18 mouse cellular contexts compared by ENCODE assay signal in genomic region chr10:95180900-95181299, GRCm38 (mm10).
DNase-seq lines count a peak whose midpoint lies in the region; ATAC-seq lines count a peak whose summit lies in the region.
"Had no signal": no experiment of that assay in that cellular context is flagged by ENCODE, and none has a peak within 500 bp of the region (broad histone marks: within the 10 kb centered on the region; RNA-seq: fewer than 3 reads in every experiment).

No protein-coding gene starts in this region.

- H3K4me3 ChIP-seq in heart, embryonic 10.5 days: no peak overlapping the region
- H3K4me3 ChIP-seq in intestine, embryonic 15.5 days (replicated peaks): no peak overlapping the region
- H3K4me3 ChIP-seq: forebrain, embryonic 13.5 days; heart, adult 2 months; heart, embryonic 13.5 days; limb, embryonic 12.5 days; midbrain, embryonic 13.5 days had no signal

- DNase-seq in 416B (ENCODE audit: low read depth): peak; percentile 77
- DNase-seq in frontal cortex, adult 2 months (ENCODE audit: extremely low spot score in 1 of 2, low spot score in 1 of 2): no peak
- no peak for DNase-seq in heart, embryonic 10.5 days (ENCODE audit: low spot score)
- DNase-seq in lung, adult 18-20 months: no peak
- DNase-seq: heart, adult 2 months; kidney, adult 9 months; kidney, postnatal 25 days; thymus, adult 2 months; thymus, postnatal 36 days had no signal

- H3K9ac ChIP-seq in intestine, embryonic 15.5 days: no peak overlapping the region
- H3K9ac ChIP-seq: forebrain, embryonic 13.5 days; heart, embryonic 13.5 days; limb, embryonic 12.5 days; midbrain, embryonic 13.5 days had no signal

- no peak overlapping the region for H3K27ac ChIP-seq in heart, embryonic 10.5 days
- H3K27ac ChIP-seq in intestine, embryonic 15.5 days: no peak overlapping the region
- H3K27ac ChIP-seq: forebrain, embryonic 13.5 days; heart, adult 2 months; heart, embryonic 13.5 days; limb, embryonic 12.5 days; midbrain, embryonic 13.5 days had no signal

- H3K36me3 ChIP-seq in heart, embryonic 10.5 days: no peaks in the 10 kb centered on the region
- H3K36me3 ChIP-seq in intestine, embryonic 15.5 days: no peaks in the 10 kb centered on the region
- H3K36me3 ChIP-seq: heart, embryonic 13.5 days; limb, embryonic 12.5 days; midbrain, embryonic 13.5 days had no signal

- H3K4me2 ChIP-seq in intestine, embryonic 15.5 days (replicated peaks): no peak overlapping the region
- H3K4me2 ChIP-seq: forebrain, embryonic 13.5 days; heart, embryonic 13.5 days; limb, embryonic 12.5 days; midbrain, embryonic 13.5 days had no signal

- peak; percentile 35 for ATAC-seq in CD4-positive, CD25-positive, alpha-beta regulatory T cell, adult 4 months
- peak; percentile 65 to 72 for ATAC-seq in hematopoietic stem cell, adult 5-6 weeks (replicated peaks in 1 of 2; ENCODE audit: insufficient read depth in 1 of 2, low FRiP score in 2 of 2, low TSS enrichment in 1 of 2, low read depth in 1 of 2, poor library complexity in 2 of 2, severe bottlenecking in 2 of 2)
- ATAC-seq in monocyte, adult 5-6 weeks (replicated peaks; ENCODE audit: insufficient number of reproducible peaks, low FRiP score, low TSS enrichment, poor library complexity, severe bottlenecking): peak; percentile 77
- ATAC-seq in intestine, embryonic 15.5 days: no peak
- ATAC-seq: intestine, postnatal 0 days had no signal

- no peaks in the 10 kb centered on the region for H3K27me3 ChIP-seq in heart, embryonic 10.5 days (ENCODE audit: insufficient read depth, poor library complexity, severe bottlenecking)
- H3K27me3 ChIP-seq in intestine, embryonic 15.5 days (replicated peaks): no peaks in the 10 kb centered on the region
- H3K27me3 ChIP-seq: forebrain, embryonic 13.5 days; heart, embryonic 13.5 days; midbrain, embryonic 13.5 days had no signal

- peaks cover 21% of the 10 kb centered on the region for H3K4me1 ChIP-seq in heart, embryonic 10.5 days
- peaks cover 7% of the 10 kb centered on the region for H3K4me1 ChIP-seq in intestine, embryonic 15.5 days (replicated peaks)
- H3K4me1 ChIP-seq: midbrain, embryonic 13.5 days had no signal

- no peaks in the 10 kb centered on the region for H3K9me3 ChIP-seq in heart, embryonic 10.5 days
- H3K9me3 ChIP-seq in intestine, embryonic 15.5 days: no peaks in the 10 kb centered on the region
- H3K9me3 ChIP-seq: heart, embryonic 13.5 days; limb, embryonic 12.5 days; midbrain, embryonic 13.5 days had no signal

- WGBS in heart, embryonic 10.5 days: 70% methylated on average over 3 of the region's 3 CpGs
- WGBS in intestine, embryonic 15.5 days: 78% methylated on average over 3 of the region's 3 CpGs
